Mouse (Mus musculus) spleen, adult 2 months (tissue): ENCODE data around the gene Krt23. TPM values are rescaled to one million over a fixed set of nuclear protein-coding genes. Genes with fewer than 3 reads are reported as not detected.

Experiments used
- DNase-seq, 2 experiments: peaks; one replicate each; pipeline versions ENCODE4 v3.0.0 to v3.0.0-alpha.2; 2012 to 2021; ENCODE audit warnings: low spot score in 2 of 2, low read depth in 1 of 2
- H3K27ac ChIP-seq: fragments of 200-500 bp; 2 replicates; pipeline ENCODE4 v1.5.1; 2012; ENCODE audit warnings: low read length, inconsistent platforms; ENCODE audit not compliant: insufficient read depth
- H3K27me3 ChIP-seq: fragments of 200-500 bp; 2 replicates; pipeline ENCODE4 v1.6.1; 2012; ENCODE audit warnings: mild to moderate bottlenecking, moderate library complexity, low read length, inconsistent platforms; ENCODE audit not compliant: control insufficient read depth, insufficient read depth
- H3K36me3 ChIP-seq: fragments of 200-500 bp; 2 replicates; pipeline ENCODE4 v1.6.1; 2012; ENCODE audit warnings: mild to moderate bottlenecking, low read length, inconsistent platforms; ENCODE audit not compliant: control insufficient read depth, insufficient read depth
- H3K4me1 ChIP-seq: fragments of 200-500 bp; 2 replicates; pipeline ENCODE4 v1.6.1; 2011; ENCODE audit warnings: inconsistent platforms; ENCODE audit not compliant: control insufficient read depth, insufficient read depth, insufficient read length
- H3K4me3 ChIP-seq: fragments of 200-500 bp; 2 replicates; pipeline ENCODE4 v1.5.1; 2011; ENCODE audit warnings: mild to moderate bottlenecking, inconsistent platforms; ENCODE audit not compliant: insufficient read depth, insufficient read length; ENCODE audit errors: extremely low read depth
- CTCF ChIP-seq: fragments of 200-500 bp; IDR thresholded peaks from 2 replicates; pipeline ENCODE4 v1.5.1; 2011; ENCODE audit warnings: mild to moderate bottlenecking, inconsistent platforms; ENCODE audit not compliant: insufficient read depth, insufficient read length, insufficient replicate concordance; ENCODE audit errors: extremely low read depth
- POLR2A ChIP-seq: fragments of 200-500 bp; IDR thresholded peaks from 2 replicates; pipeline ENCODE4 v1.6.1; 2011; ENCODE audit warnings: low read depth, low read length, inconsistent platforms
- WGBS: fragments of 180-500 bp; shearing (Covaris S2); methylation state at CpG from one replicate; pipeline ENCODE4 v1.1.7; 2018; 5-methylcytosine and 5-hydroxymethylcytosine counted together
- polyA plus RNA-seq: library from polyadenylated mRNA; depleted of rRNA; stranded (reverse); fragments of >200 nt; gene quantifications from 2 replicates; pipeline ENCODE4 v1.2.3, GENCODE M21; 2012; rRNA removed

Gene Krt23
- 0.06 and 0.14 TPM in 2 replicates for polyA plus RNA-seq

- no peak for DNase-seq
- 76% methylated on average over 22 of the region's 22 CpGs for WGBS
- Histone ChIP-seq H3K4me3 (no peak within 1 kb of the TSS), H3K4me1 (no peaks in the 10 kb centered on the region), H3K27ac (no peak within 1 kb of the TSS), H3K27me3 (no peaks in the 10 kb centered on the region), H3K36me3 (no peaks in the 10 kb centered on the region)
- TF ChIP-seq POLR2A (no peak), CTCF (no peak)
These were observed at the start of gene Krt23 for GRCm38 (mm10) chr11:99492733-99493573. Krt23 (minus strand) TSS chr11:99493137.

GRCm38 (mm10) chr11:99539721-99540120, 46.8 kb upstream of the Krt23 start:
- Histone ChIP-seq H3K36me3 (no peaks in the 10 kb centered on the region), H3K27me3 (no peaks in the 10 kb centered on the region), H3K27ac (no peak overlapping the region), H3K4me1 (no peaks in the 10 kb centered on the region), H3K4me3 (no peak overlapping the region)
- no peak for TF ChIP-seq POLR2A
- no peak for TF ChIP-seq CTCF
- DNase-seq = no peak
- 89% methylated on average over 9 of the region's 9 CpGs for WGBS

- Histone ChIP-seq H3K4me3 (no peak within 1 kb of the TSS), H3K4me1 (no peaks in the 10 kb centered on the region), H3K27ac (no peak within 1 kb of the TSS), H3K36me3 (no peaks in the 10 kb centered on the region), H3K27me3 (no peaks in the 10 kb centered on the region)
- DNase-seq = no peak
- TF ChIP-seq CTCF (no peak), POLR2A (no peak)
- 75% methylated on average over 13 of the region's 13 CpGs for WGBS
These were observed 28.4 kb upstream of the Krt23 start, which contains the start of gene Krt39 for GRCm38 (mm10) chr11:99521288-99521860. Krt39 (minus strand) TSS chr11:99521338.

GRCm38 (mm10) chr11:99514098-99514497, 21.2 kb upstream of the Krt23 start:
- H3K27ac ChIP-seq = no peak overlapping the region
- no peaks in the 10 kb centered on the region for H3K36me3 ChIP-seq
- WGBS = 89% methylated on average over 8 of the region's 8 CpGs
- H3K4me3 ChIP-seq = no peak overlapping the region
- TF ChIP-seq CTCF (no peak), POLR2A (no peak)
- no peak for DNase-seq
- H3K27me3 ChIP-seq = no peaks in the 10 kb centered on the region
- no peaks in the 10 kb centered on the region for H3K4me1 ChIP-seq

GRCm38 (mm10) chr11:99500095-99500805, 7.3 kb upstream of the Krt23 start:
- Histone ChIP-seq H3K36me3 (no peaks in the 10 kb centered on the region), H3K27ac (no peak overlapping the region), H3K4me1 (no peaks in the 10 kb centered on the region), H3K4me3 (no peak overlapping the region), H3K27me3 (no peaks in the 10 kb centered on the region)
- DNase-seq = no peak
- no peak for TF ChIP-seq POLR2A
- TF ChIP-seq CTCF = no peak
- 86% methylated on average over 9 of the region's 9 CpGs for WGBS

GRCm38 (mm10) chr11:99496460-99496859, 3.5 kb upstream of the Krt23 start:
- 75% methylated on average over 4 of the region's 4 CpGs for WGBS
- H3K4me3 ChIP-seq = no peak overlapping the region
- H3K27ac ChIP-seq = no peak overlapping the region
- no peaks in the 10 kb centered on the region for H3K4me1 ChIP-seq
- DNase-seq = no peak
- TF ChIP-seq POLR2A (no peak), CTCF (no peak)
- no peaks in the 10 kb centered on the region for H3K27me3 ChIP-seq
- no peaks in the 10 kb centered on the region for H3K36me3 ChIP-seq
